Mouse (Mus musculus) heart, adult 8-10 months (tissue): ENCODE results near the gene 1810062G17Rik. TPM values are rescaled to one million over a fixed set of nuclear protein-coding genes. Genes with fewer than 3 reads are reported as not detected.

Experiments used
- DNase-seq: peaks from one replicate; pipeline ENCODE4 v3.0.0; 2022; ENCODE audit warnings: low spot score
- total RNA-seq, 4 experiments: library from RNA; stranded (reverse); gene quantifications; 2 replicates each; pipeline ENCODE4 v1.2.4; 2022

1810062G17Rik gene
- total RNA-seq, 4 experiments from 2014 or later: 0.32 to 0.87 TPM; not detected in 2

DNA sequence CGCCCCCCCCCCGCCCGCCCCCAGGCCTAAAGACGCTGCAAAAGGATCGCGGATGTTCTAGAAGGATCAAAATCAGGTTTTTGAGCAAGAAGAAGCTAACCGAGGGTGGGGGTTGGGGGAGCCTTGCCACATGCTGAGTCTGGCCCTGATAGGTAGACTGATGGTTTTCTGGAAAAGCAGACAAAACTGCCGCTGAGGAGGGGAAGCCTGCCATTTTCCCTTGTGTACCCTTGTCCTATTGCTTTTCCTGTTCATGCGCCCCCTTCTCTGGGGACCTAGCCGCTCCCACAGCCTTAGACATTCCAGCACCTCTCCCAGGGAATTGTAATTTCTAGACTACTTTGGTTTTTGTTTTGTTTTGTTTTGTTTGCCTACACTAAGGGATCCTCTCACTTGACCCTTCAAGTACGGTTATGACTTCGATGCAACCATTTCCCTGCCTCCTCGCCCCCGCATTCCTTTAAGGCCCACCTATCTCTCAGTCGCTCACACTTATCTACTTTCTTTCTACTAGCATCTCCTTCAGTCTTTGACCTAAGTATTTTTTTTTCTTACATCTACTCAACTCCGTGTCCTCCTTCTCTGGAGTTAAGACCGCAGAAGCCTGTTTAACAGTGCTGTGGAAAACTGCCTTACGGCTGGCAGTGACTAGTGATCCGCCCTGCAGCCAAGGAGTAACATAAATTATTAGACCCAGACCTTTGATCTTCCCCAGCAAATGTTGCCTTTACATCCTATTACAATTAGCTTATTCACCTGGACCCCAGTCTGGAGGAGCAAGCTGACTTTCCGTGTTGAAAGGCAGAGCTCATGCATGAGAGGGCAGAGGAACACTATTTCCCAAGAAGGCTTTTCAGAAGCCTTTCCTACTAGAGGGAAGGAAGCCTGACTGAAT lies 771 bp downstream of the 1810062G17Rik start:
- no peak for DNase-seq

DNA sequence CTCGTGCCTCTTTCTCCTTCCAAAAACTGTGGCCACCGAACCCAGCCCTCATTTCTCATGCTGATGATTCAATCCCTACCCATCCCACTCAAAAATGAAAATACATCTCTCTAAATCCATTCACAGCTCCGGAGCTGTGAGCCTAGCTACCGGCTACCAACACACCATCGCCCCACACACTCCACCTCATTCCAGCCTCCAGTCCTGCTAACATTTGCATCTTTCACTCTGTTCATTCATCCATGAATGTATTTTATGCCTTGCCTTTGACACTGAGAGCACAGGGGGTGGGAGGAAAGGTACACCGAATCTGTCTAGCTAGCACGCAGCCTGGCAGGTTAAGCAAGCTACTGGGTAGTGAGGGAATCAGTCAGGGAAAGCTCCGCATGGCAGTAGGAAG lies 3.0 kb downstream of the 1810062G17Rik start:
- no peak for DNase-seq

DNA sequence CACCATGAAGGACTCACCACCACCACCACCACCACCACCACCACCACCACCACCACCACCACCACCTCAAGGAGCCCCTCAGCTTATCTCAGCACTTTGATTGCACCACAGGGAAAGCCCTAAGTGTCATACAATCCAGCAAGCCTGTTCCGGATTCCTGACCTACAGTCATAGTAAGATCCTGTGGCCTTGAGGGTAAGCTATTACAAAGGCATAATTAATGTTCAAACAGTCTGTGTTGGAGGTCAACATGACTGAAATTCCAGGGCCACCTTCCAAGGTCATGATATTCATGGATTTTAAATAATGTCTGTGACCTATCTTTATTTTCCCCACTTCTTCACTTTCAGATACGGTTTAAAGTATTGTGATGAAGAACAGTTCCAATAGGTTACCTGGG lies 4.7 kb downstream of the 1810062G17Rik start:
- no peak for DNase-seq

DNA sequence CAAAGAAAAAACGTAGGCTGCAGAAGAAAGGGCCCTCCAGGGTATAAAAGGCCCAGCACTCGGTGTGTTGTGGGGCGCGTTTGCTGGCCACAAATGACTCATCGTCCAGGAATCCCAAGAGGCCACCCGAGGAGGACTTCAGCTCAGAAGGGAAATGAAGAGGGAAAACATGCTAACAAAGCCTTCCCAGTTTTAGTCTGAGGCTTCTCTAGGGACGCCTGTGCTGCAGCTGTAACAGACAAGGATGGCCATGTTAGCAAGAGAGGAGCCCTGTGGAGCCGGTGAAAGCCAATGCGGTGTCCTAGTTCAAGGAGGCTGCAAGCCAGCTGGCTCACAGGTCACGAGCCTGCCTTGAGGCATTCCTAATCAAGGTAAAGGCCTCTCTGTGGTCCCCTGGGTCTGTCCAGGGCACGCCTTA lies 6.0 kb downstream of the 1810062G17Rik start:
- peak; percentile 80 for DNase-seq

DNA sequence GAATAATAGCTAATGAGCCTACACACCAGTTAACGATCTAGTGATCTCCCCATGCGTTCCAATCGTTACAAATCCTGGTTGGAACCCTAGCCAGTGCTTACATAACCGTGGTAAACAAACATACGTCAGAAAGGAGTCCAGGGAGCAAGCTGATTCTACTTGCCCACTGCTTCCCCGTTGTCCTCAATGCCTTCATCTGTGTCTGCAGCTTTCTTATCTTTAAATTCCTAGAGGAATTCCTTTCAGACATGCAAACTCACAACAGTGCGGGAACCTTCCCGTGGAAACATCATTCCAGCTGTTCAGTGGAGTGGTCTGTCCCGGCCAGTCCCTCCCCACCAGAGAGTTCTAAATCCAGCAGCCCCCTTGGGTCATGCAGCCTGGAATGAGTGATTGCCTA lies 7.2 kb downstream of the 1810062G17Rik start:
- DNase-seq: no peak

DNA sequence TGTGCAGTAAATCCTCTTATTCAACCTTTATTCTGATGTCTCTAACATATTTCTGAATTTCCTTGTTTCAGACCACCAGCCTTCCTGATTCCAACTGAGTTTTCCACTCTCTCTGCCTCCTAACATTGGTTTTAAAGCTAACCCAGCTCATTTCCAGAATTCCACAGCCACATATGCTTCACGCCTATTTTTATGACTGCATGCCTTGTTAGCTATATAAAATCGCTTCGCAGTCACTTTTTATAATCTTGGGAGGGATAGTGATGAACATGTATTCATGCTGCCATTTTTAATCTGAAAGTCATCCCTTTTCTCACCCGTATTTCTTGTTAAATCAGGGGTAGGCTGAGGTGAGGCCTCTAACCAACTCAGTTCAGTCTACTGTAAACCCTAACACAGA lies 8.6 kb downstream of the 1810062G17Rik start:
- no peak for DNase-seq

DNA sequence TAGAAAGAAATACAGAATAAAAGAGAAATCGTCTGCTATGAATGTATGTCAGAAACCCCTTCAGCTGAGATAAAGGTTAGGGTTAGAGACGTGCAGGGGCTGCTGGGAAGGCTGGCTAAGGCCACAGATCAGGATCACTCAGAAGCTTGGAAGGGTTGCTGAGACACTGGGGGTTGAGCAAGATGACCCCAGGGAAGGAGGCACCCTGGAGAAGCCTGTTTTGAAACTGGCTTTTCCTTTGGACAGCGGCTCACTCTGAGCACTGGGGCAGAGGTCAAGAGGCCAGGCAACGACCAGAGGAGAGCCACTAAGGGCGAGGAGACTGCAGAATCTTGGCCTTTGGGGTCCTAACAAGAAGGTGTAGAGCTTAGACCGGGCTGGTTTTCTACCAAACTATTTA lies 10.4 kb downstream of the 1810062G17Rik start:
- no peak for DNase-seq

DNA sequence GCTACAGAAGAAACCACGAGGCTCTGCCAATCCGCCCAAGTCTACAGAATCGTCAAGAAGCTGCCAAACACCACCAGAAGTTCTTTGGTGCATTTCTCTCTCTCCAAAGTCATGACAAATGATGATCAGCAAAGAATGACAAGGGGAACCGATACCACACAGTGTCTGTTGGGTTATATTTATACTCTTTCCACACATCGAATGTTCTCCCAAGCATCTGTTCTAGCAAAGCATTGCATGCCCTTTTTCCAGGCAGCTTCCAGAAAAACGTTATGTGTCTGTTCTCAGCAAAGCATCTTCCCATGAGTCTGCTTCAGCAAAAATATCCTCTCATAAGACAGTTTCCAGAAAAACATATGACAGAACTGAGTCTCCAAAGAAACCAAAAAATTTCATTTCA lies 11.1 kb downstream of the 1810062G17Rik start:
- DNase-seq: no peak

DNA sequence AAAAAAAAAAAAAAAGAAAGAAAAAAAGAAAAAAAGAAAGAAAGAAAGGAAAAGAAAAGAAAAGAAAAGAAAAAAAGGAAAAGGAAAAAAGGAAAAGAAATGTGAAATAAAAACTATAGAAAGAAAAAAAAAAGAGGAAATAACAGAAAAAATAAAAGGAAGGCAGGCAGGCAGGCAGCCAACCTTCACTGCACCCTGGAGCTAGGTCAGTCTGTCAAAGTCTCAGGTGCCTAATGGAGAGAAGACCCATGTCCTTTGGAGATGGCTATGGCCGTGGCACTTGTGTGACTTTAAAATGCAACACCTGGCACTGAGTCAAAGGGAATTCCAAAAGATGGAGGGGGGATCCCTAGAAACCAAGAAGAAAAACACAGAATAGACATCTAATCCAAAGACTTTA lies 12.6 kb downstream of the 1810062G17Rik start:
- DNase-seq: no peak

DNA sequence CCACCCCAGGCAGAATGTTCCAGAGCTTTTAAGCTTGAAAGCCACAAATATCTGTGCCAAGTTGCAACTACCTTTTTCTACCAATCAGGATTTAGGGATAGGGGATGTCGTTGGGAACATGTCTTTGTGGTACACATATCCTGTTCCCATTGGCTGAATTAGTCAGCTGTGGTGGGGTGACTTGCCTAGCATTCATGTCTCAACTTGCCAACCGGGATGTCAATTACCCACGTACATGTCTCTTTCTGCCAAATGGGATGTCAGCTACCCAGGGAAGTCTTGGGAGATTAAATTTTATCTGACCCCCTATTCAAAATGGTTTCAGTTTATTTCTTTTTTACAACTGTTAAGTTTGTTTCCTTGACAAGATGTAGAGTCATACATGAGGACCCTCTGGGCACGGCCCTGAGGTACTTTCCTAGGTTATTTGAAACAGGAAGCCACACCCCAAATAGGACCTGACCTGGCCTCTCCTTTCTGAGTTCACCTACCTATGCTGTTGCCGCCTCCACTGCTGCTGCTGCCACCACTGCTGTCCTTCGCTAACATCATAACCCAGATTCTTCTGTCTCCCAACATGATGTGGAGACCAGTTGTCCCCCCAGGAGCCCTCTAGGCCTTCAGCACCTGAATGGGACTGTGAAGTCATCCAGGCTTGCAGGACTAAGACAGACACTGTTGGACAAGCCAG lies 13.3 kb downstream of the 1810062G17Rik start:
- no peak for DNase-seq

DNA sequence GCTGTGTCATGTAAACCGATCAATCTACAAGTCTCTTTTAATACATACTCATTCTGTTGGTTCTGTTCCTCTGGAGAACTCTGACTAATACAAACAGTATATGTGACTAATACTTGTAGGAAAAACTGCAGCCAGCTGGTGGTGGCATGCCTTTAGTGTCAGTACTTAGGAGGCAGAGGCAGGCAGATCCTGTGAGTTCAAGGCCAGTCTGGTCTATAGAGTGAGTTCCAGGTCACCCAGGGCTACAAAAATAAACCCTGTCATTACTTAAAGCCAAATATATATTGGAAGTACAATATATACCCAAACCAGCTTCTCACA lies 13.8 kb downstream of the 1810062G17Rik start:
- no peak for DNase-seq

DNA sequence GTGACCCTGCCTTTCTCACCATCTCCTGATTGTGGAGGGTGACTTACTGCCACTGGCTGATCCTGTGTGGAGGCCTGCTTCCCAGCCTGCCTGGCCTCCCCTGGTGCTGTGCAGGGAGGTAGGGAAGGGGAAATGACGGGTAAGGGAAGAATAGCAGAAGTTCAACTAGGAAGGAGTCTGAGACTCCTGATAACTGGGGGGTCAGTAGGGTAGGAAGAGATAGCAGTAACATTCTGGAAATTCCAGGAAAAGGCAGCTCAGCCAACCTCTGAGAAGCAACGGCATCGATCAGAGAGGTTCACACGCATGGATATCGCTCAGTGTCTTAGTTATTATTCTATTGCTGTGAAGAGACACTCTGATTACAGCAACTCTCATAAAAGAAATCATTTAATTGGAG lies 15.8 kb downstream of the 1810062G17Rik start:
- DNase-seq: no peak

DNA sequence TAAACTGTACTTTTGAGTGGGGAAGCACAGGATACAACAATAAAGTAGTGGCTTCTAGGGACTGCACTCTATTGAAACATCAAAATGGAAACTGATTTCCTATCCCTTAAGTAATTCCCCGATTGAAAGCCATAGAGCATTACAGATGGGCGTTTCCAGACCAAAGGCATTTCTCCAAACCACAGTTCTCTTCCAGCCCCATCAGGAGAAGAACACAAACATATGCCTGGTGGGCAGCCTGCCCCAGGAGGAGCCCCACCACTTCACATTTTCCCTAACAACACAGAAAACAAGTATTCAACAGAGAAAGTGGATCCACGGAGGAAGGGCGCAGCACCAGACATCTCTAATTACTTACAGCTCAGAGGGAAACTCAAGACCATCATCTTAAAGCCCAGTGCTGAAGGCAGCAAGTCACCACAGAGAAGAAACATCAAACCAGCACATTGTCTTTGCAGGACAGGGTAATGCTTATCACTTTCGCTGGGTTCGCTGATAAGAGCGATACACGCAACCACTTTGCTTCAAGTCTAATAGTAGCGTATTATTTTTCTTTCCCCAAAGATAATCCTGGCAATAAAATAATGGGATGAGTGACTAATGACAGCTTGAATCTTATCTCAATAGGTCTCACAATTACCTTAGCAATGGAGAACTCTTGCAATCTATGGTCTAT lies 17.1 kb downstream of the 1810062G17Rik start:
- no peak for DNase-seq

DNA sequence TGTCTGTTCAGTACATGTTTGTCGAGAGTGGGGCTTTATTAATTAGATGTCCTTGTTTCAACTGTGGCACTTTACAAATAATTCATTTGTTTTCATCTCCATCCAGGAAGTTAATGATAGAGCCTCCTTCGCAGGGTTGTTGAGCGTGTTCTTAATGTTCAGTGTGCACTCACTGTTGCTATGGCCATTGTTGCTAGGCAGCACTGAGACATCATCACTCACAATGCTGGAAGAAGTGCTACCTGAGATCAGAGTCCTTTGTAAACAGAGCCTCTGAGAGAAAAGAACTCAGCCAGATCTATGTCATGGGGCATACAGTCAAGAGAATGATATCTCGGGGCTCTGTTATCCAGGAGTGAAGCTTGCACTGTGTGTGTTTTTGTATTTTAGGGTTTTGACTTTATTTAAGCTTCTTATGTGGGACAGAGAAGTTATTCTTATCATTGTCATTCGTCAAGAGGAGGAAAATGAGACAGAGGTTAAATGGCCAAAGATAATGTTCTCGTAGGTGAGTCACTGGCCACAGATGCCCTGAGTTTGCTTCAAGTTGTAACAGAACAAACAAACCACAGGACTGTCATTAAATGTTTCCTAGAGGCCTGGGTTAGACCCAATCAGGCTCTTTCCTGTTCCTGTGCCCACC lies 18.0 kb downstream of the 1810062G17Rik start:
- no peak for DNase-seq

DNA sequence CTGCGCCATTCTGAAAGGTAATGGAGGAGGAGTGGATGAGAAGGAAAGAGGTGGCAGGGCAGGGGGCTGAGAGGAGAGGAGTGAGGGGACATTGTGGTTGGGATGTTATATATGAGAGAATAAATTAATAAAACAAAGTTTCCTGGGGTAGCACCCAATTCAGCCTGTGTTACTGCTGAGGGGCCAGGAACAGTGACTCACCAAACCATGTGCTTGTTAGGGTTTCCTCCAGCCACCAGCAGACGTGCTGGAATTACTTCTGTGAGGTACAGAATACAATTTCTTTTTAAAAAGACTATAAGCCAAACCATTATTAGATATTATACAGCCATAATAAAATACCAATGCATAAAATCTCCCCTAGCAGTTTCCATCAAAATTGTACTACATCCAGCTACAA lies 18.9 kb downstream of the 1810062G17Rik start:
- DNase-seq: no peak

DNA sequence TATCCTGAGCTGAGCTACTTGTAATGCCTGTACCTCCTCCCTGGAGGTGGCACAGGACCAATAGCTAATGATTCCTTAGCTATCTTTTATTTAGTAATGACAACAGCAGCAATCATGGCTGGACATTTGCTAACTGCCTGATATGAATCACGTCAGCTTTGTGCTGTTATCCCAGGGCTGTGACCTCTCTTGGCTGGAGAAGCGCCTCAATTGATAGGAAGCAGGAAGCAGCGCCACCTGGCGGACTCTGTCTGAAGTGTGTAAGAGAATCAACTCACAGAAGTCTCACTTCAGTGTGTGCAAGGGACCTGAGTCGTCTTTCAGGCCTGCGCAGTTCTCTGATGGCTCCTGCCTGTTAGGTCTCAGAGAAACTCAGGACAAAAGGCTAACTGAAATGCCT lies 19.7 kb downstream of the 1810062G17Rik start:
- peak; percentile 92 for DNase-seq

DNA sequence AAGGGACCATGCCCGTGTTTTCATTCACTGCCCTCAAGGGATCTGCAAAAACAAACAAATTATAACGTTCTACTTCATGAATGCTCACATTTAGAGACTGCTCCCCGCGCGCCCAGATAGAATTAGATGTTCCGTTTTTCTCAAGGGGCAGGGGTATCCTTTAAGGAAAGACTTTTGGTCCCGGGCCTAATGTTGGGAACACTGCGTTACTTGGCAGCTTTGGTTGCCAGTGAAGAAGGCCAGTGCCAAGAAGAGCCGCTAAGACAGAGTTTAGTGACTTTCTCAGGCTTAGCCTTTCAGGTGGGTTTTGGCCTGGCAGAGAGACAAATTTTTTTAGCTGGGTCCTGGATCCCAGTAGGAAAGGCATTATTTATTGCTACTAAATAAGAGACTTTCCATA lies 20.5 kb downstream of the 1810062G17Rik start:
- no peak for DNase-seq

DNA sequence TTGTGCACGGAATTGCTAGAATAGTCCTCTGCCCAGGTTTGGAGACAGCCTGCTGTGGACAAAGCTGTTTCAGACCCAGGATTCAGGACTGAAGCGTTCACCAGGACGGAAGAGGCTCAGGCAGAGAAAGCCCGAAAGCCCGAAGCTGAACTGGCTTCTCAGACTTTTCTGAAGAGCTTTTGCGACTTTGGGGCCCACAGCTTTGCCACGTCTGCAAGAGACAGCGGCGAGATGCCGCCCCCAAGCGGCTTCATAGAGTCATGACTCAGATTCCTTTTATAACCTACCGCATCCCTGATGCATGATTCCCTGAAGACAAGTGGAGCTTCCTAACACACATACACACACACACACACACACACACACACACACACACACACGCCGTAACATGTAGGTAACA lies 21.0 kb downstream of the 1810062G17Rik start:
- DNase-seq: peak; percentile 67

DNA sequence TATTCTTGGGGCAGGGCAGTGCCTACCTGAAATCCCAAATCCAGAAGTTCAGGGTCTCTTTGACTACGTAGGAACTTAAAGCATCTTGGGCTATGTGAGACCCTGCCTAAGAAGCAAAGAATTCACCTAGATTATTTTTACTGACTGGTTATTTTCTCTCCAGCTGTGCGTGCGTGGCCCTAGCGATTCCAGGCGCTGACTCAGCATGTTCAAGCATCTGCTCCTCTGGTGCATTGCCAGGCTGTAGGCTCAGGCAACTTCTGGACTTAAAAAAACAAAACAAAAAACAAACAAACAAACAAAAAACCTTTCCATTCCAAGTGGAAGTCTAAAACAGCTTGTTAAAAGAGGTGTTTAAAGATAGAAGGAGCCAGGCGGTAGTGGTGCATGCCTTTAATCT lies 22.5 kb downstream of the 1810062G17Rik start:
- no peak for DNase-seq

DNA sequence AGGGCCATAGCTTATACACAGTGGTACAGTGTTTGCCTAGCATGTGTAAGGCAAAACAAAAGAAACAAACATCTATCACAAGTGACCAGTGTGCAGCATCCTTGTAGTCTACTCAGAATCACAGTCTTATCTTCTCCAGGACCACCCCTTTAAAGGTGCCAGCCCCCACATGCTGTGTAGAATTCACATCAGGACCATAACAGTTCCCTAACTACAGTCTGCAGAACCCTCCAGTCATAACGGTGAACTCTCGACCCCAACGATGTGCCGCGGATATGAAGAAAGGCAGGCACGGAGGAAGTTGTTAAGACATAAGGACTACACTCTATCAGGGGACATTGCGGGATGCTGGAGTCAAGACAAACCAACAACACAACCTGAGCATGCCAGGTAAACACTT lies 23.7 kb downstream of the 1810062G17Rik start:
- no peak for DNase-seq

DNA sequence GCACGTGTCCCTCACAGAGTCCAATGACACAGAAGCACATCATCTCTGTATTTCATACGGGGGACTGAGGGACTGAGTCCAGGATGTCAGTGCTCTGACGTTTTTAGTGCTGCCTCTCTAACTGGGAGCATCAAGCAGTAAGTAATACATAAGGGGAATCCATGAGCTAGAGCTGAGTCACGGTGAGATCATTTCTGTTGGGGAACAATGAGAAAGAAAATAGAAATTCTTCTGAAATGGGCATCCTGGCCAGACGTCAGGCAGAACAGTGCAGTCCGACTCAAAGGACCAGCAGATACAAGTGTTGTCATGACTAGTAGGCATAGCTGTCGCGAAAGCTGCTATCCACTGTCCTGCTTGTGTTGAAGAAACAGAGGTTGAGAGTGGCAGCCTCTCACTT lies 25.2 kb downstream of the 1810062G17Rik start:
- DNase-seq: no peak

DNA sequence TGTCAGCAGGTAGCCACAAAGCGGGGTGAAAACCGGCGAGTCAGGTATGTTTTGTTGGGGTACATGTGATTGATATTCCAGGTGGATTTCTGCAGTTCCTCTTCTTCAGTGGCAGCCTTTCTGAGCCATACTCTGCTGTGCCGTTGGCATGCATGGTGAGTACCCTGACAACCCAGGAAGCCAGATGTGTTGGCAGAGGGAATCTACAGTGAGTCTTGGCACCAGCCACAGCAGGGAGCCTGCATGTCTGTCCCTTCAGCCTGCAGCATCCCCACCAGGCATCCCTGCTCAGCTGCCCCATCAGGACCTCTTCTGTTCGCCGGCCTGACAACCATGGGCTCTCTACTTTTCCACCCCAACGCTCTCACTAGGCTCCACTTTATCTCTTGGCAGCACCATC lies 25.8 kb downstream of the 1810062G17Rik start:
- no peak for DNase-seq
